Mouse (Mus musculus): ENCODE measurements at regions not wholly inside any gene's neighbourhood (a gene's known extent, or its start where the extent isn't known, plus 50 kb on each side); places are given as distances from the start of the nearest gene placed in this dataset.

- in situ Hi-C loops (cut with MboI, MseI) = no loop called here
Measured at GRCm38 (mm10) chr9:47346527-47347111, 183.4 kb upstream of the Cadm1 start.

GRCm38 (mm10) chr9:47350301-47350700 is 179.7 kb upstream of the Cadm1 start:
- in situ Hi-C loops (cut with MboI, MseI) = no loop called here

- in situ Hi-C loops (cut with MboI, MseI) = no loop called here
Measured at GRCm38 (mm10) chr9:47351036-47351435, 178.9 kb upstream of the Cadm1 start.

- in situ Hi-C loops (cut with MboI, MseI) = no loop called here
Measured at GRCm38 (mm10) chr9:47353017-47353416, 177.0 kb upstream of the Cadm1 start.

GRCm38 (mm10) chr9:47353972-47354371 is 176.0 kb upstream of the Cadm1 start:
- in situ Hi-C loops (cut with MboI, MseI) = no loop called here

GRCm38 (mm10) chr9:47354423-47354822 is 175.6 kb upstream of the Cadm1 start:
- in situ Hi-C loops (cut with MboI, MseI) = no loop called here

GRCm38 (mm10) chr9:47354866-47355265 is 175.1 kb upstream of the Cadm1 start:
- in situ Hi-C loops (cut with MboI, MseI) = no loop called here

- in situ Hi-C loops (cut with MboI, MseI) = no loop called here
Measured at GRCm38 (mm10) chr9:47357756-47358399, 172.1 kb upstream of the Cadm1 start.

- in situ Hi-C loops (cut with MboI, MseI) = no loop called here
Measured at GRCm38 (mm10) chr9:47358400-47358767, 171.6 kb upstream of the Cadm1 start.

GRCm38 (mm10) chr9:47363086-47363485 is 166.9 kb upstream of the Cadm1 start:
- in situ Hi-C loops (cut with MboI, MseI) = no loop called here

- in situ Hi-C loops (cut with MboI, MseI) = no loop called here
Measured at GRCm38 (mm10) chr9:47364762-47365161, 165.2 kb upstream of the Cadm1 start.

- in situ Hi-C loops (cut with MboI, MseI) = no loop called here
Measured at GRCm38 (mm10) chr9:47367266-47367957, 162.6 kb upstream of the Cadm1 start.

GRCm38 (mm10) chr9:47368015-47368901 is 161.7 kb upstream of the Cadm1 start:
- in situ Hi-C loops (cut with MboI, MseI) = no loop called here

GRCm38 (mm10) chr9:47372296-47372695 is 157.7 kb upstream of the Cadm1 start:
- in situ Hi-C loops (cut with MboI, MseI) = no loop called here

- in situ Hi-C loops (cut with MboI, MseI) = no loop called here
Measured at GRCm38 (mm10) chr9:47374086-47374485, 155.9 kb upstream of the Cadm1 start.

- in situ Hi-C loops (cut with MboI, MseI) = no loop called here
Measured at GRCm38 (mm10) chr9:47376645-47377044, 153.3 kb upstream of the Cadm1 start.

- in situ Hi-C loops (cut with MboI, MseI) = no loop called here
Measured at GRCm38 (mm10) chr9:47378541-47378940, 151.4 kb upstream of the Cadm1 start.

GRCm38 (mm10) chr9:47380361-47380760 is 149.6 kb upstream of the Cadm1 start:
- in situ Hi-C loops (cut with MboI, MseI) = no loop called here

- in situ Hi-C loops (cut with MboI, MseI) = no loop called here
Measured at GRCm38 (mm10) chr9:47384185-47384854, 145.7 kb upstream of the Cadm1 start.

GRCm38 (mm10) chr9:47386646-47387045 is 143.3 kb upstream of the Cadm1 start:
- in situ Hi-C loops (cut with MboI, MseI) = no loop called here

GRCm38 (mm10) chr9:47387221-47387620 is 142.8 kb upstream of the Cadm1 start:
- in situ Hi-C loops (cut with MboI, MseI) = no loop called here
